8 mouse cellular contexts compared by ENCODE assay signal in genomic region chr4:109394314-109395074, GRCm38 (mm10). TPM values are rescaled to one million over a fixed set of nuclear protein-coding genes. Genes with fewer than 3 reads are reported as not detected.
DNase-seq lines count a peak whose midpoint lies in the region; ATAC-seq lines count a peak whose summit lies in the region.

No protein-coding gene starts in this region.

- no peak for DNase-seq in kidney, adult 18-20 months
- DNase-seq in embryonic facial prominence, embryonic 10.5 days (ENCODE audit: low spot score), result no peak
- no peak for DNase-seq in thymus, postnatal 25 days
- no peak for DNase-seq in urinary bladder, adult 2 months (ENCODE audit: low spot score)

- ATAC-seq in kidney, embryonic 14.5 days (ENCODE audit: low FRiP score, low TSS enrichment), result no peak
- ATAC-seq in hindbrain, embryonic 15.5 days (ENCODE audit: low FRiP score, low read depth), result peak; percentile 57; the same call in 1 of the 2 replicates
- ATAC-seq in midbrain, embryonic 13.5 days, result peak; percentile 66
- ATAC-seq in activated CD4-positive, CD25-positive, alpha-beta regulatory T cell, adult 4 months, result no peak

- peak overlapping the region; percentile 45 for H3K4me2 ChIP-seq in kidney, embryonic 14.5 days (replicated peaks; ENCODE audit: low read depth, low read length)
- peak overlapping the region; percentile 50 for H3K4me2 ChIP-seq in hindbrain, embryonic 15.5 days
- H3K4me2 ChIP-seq in midbrain, embryonic 13.5 days (replicated peaks), result peak overlapping the region; percentile 36

- H3K4me3 ChIP-seq in kidney, embryonic 14.5 days (ENCODE audit: low read length), result peak overlapping the region; percentile 4; the same call in 1 of the 2 replicates
- peak overlapping the region; percentile 39 for H3K4me3 ChIP-seq in embryonic facial prominence, embryonic 10.5 days
- H3K4me3 ChIP-seq in hindbrain, embryonic 15.5 days, result peak overlapping the region; percentile 1; the same call in 1 of the 2 replicates
- peak overlapping the region; percentile 14; the same call in 1 of the 2 replicates for H3K4me3 ChIP-seq in midbrain, embryonic 13.5 days (replicated peaks)

- no peak overlapping the region for H3K27ac ChIP-seq in kidney, embryonic 14.5 days (ENCODE audit: low read depth, low read length)
- 0 out of 2 replicates have a peak overlapping the region, but pooled peaks have one; percentile 7 for H3K27ac ChIP-seq in embryonic facial prominence, embryonic 10.5 days (replicated peaks)
- H3K27ac ChIP-seq in hindbrain, embryonic 15.5 days (replicated peaks), result no peak overlapping the region
- H3K27ac ChIP-seq in midbrain, embryonic 13.5 days, result no peak overlapping the region

- H3K4me1 ChIP-seq in kidney, embryonic 14.5 days (ENCODE audit: control insufficient read depth, insufficient read depth, low read length), result peaks cover 7% of the 10 kb centered on the region; the same call in 1 of the 2 replicates
- peaks cover 8% of the 10 kb centered on the region for H3K4me1 ChIP-seq in embryonic facial prominence, embryonic 10.5 days
- H3K4me1 ChIP-seq in hindbrain, embryonic 15.5 days (replicated peaks), result peaks cover 6% of the 10 kb centered on the region
- peaks cover 6% of the 10 kb centered on the region for H3K4me1 ChIP-seq in midbrain, embryonic 13.5 days (replicated peaks)

- H3K36me3 ChIP-seq in kidney, embryonic 14.5 days (ENCODE audit: control insufficient read depth, insufficient read depth, low read length), result no peaks in the 10 kb centered on the region
- H3K36me3 ChIP-seq in embryonic facial prominence, embryonic 10.5 days (replicated peaks), result no peaks in the 10 kb centered on the region
- H3K36me3 ChIP-seq in hindbrain, embryonic 15.5 days, result peaks cover 3% of the 10 kb centered on the region; the same call in 1 of the 2 replicates
- 0 out of 2 replicates have a peak, but pooled peaks cover 3% of the 10 kb centered on the region for H3K36me3 ChIP-seq in midbrain, embryonic 13.5 days

- no peaks in the 10 kb centered on the region for H3K27me3 ChIP-seq in kidney, embryonic 14.5 days (ENCODE audit: control insufficient read depth, insufficient read depth, low read length)
- peaks cover 11% of the 10 kb centered on the region for H3K27me3 ChIP-seq in embryonic facial prominence, embryonic 10.5 days (replicated peaks; ENCODE audit: low read depth, poor library complexity, severe bottlenecking)
- no peaks in the 10 kb centered on the region for H3K27me3 ChIP-seq in hindbrain, embryonic 15.5 days
- no peaks in the 10 kb centered on the region for H3K27me3 ChIP-seq in midbrain, embryonic 13.5 days

- WGBS in kidney, embryonic 14.5 days, result 29% methylated on average over 13 of the region's 13 CpGs
- 27% methylated on average over 13 of the region's 13 CpGs for WGBS in embryonic facial prominence, embryonic 10.5 days
- 50% methylated on average over 13 of the region's 13 CpGs for WGBS in hindbrain, embryonic 15.5 days
- 33% methylated on average over 13 of the region's 13 CpGs for WGBS in midbrain, embryonic 13.5 days

- no peaks in the 10 kb centered on the region for H3K9me3 ChIP-seq in kidney, embryonic 14.5 days (ENCODE audit: control insufficient read depth, low read length)
- H3K9me3 ChIP-seq in embryonic facial prominence, embryonic 10.5 days, result no peaks in the 10 kb centered on the region
- no peaks in the 10 kb centered on the region for H3K9me3 ChIP-seq in hindbrain, embryonic 15.5 days
- no peaks in the 10 kb centered on the region for H3K9me3 ChIP-seq in midbrain, embryonic 13.5 days

- H3K9ac ChIP-seq in kidney, embryonic 14.5 days (ENCODE audit: low read depth, low read length), result peak overlapping the region; percentile 37; the same call in 1 of the 2 replicates
- H3K9ac ChIP-seq in hindbrain, embryonic 15.5 days, result 0 out of 2 replicates have a peak overlapping the region, but pooled peaks have one; percentile 11
- H3K9ac ChIP-seq in midbrain, embryonic 13.5 days (replicated peaks), result peak overlapping the region; percentile 19; the same call in 1 of the 2 replicates

RNA-seq across cellular contexts. Expression of gene Ttc39a, which starts 11.9 kb away (rescaled TPM):
- 4.4 and 6.1 TPM in 2 replicates for polyA plus RNA-seq in kidney, embryonic 14.5 days (2014; fragmentation: Nextera tagmentation; extraction: Ambion mirVana)
- 4.7 and 5.3 TPM in 2 replicates for polyA plus RNA-seq in embryonic facial prominence, embryonic 10.5 days (2016; fragmentation: Nextera tagmentation; extraction: Ambion mirVana)
- 3.2 and 3.9 TPM in 2 replicates for polyA plus RNA-seq in hindbrain, embryonic 15.5 days (2015; fragmentation: Nextera tagmentation; extraction: Ambion mirVana)
- 0.90 and 1.1 TPM in 2 replicates for polyA plus RNA-seq in midbrain, embryonic 13.5 days (2015; fragmentation: Nextera tagmentation; extraction: Ambion mirVana)
- 8.4 and 10.8 TPM in 2 replicates for polyA plus RNA-seq in urinary bladder, adult 2 months (2012; rRNA removed)
- not detected for polyA plus RNA-seq in activated CD4-positive, CD25-positive, alpha-beta regulatory T cell, adult 4 months (2017; shearing (Covaris generic))

Comparison
In these comparisons a context has a peak if more than half of its experiments do, and no peak if none do; other contexts are left out.
1. ATAC-seq: peak in hindbrain, embryonic 15.5 days (single experiment) and midbrain, embryonic 13.5 days (single experiment); none in kidney, embryonic 14.5 days (single experiment) and activated CD4-positive, CD25-positive, alpha-beta regulatory T cell, adult 4 months (single experiment).
2. Peak in every context shown above with its lines, with median percentiles within 50 percentile points of each other: H3K4me2 ChIP-seq, H3K4me3 ChIP-seq and H3K9ac ChIP-seq.